Mouse (Mus musculus): ENCODE results near the gene Cdc25b. TPM values are rescaled to one million over a fixed set of nuclear protein-coding genes. Genes with fewer than 3 reads are reported as not detected.
"Not testable (repeated sequence)": the region's sequence is repeated elsewhere in the genome, so short reads cannot be mapped to it uniquely, and the experiment has no call there.

Cdc25b gene
- polyA plus RNA-seq, 1 experiment from 2014 or later = 116 TPM

DNA sequence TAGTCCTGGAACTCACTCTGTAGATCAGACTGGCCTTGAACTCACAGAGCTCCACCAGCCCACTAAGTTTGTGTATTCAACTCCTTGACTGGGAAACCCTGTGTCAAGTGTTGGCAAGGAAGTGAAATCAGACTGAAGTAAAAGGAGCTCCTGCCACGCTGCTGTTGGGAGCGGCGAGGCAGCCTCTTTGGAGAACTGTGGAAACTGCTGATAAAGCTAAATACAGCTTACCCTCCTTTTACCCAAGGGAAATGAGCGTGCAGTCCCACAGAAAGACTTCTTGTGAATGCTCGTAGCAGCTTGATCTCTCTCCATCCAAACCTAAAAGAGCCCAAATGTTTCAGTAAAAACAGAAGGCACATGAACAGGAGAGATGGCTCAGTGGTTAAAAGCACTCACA is 35.8 kb downstream of the Cdc25b start:
- 65% methylated on average over 5 of the region's 5 CpGs for WGBS
- 0 out of 2 replicates have a peak overlapping the region, but pooled peaks have one; percentile 29 for H3K27ac ChIP-seq

DNA sequence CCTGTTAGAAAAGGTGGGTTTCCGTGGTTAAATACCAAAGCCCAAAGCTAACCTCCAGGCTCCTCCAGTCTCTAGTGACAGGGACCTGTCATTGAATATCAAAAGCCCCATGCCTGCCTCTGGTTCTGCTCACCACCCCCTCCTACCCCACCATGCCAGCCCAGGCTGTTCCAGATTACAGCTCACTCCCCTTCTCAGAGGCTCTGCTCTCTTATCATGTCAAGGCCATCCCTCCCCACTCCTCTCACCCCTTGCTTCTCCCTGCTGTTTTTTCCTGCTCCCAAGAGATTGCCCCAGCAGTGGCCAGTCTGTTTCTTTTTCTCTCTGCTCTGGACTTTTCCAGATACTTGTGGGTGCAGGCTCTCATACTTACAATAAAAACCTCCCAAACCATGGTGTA is 36.8 kb downstream of the Cdc25b start:
- H3K4me3 ChIP-seq = no peak overlapping the region
- no peaks in the 10 kb centered on the region for H3K36me3 ChIP-seq
- WGBS = 74% methylated on average over 1 of the region's 1 CpGs
- H3K4me1 ChIP-seq (replicated peaks) = peaks cover 4% of the 10 kb centered on the region; the same call in 1 of the 2 replicates
- H3K9me3 ChIP-seq = no peaks in the 10 kb centered on the region
- no peak overlapping the region for H3K27ac ChIP-seq
- no peaks in the 10 kb centered on the region for H3K27me3 ChIP-seq (ENCODE audit: insufficient read depth, poor library complexity, severe bottlenecking)
- DNase-seq (ENCODE audit: low spot score) = no peak

More for the DNA sequence above, 35.8 kb downstream of the Cdc25b start:
- no peaks in the 10 kb centered on the region for H3K36me3 ChIP-seq
- no peak overlapping the region for H3K4me3 ChIP-seq
- H3K4me1 ChIP-seq (replicated peaks) = peaks cover 4% of the 10 kb centered on the region; the same call in 1 of the 2 replicates
- no peak for DNase-seq (ENCODE audit: low spot score)
- no peaks in the 10 kb centered on the region for H3K27me3 ChIP-seq (ENCODE audit: insufficient read depth, poor library complexity, severe bottlenecking)
- H3K9me3 ChIP-seq = no peaks in the 10 kb centered on the region

DNA sequence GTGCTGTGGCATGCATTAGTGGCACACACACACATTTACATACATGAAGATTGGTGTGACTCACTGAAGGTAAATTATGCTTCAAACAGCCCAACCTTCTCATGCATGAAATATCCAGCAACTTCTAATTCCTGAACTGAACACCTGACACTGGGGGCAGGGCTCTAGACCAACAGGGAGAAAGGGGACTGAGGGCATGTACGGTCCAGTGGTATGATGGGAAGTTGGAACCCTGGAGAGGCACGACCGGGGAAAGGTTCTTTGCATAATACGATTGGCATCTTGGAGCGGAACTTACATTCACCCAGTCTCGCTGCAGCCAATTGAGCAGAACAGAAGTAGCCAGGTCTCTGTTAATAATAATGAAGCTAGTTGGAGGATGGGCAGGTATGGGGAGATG is 38.4 kb downstream of the Cdc25b start:
- DNase-seq (ENCODE audit: low spot score) = no peak
- Histone ChIP-seq H3K4me1 (replicated peaks) (peaks cover 4% of the 10 kb centered on the region; the same call in 1 of the 2 replicates), H3K9me3 (no peaks in the 10 kb centered on the region), H3K4me3 (no peak overlapping the region), H3K36me3 (no peaks in the 10 kb centered on the region), H3K27me3 (ENCODE audit: insufficient read depth, poor library complexity, severe bottlenecking) (no peaks in the 10 kb centered on the region), H3K27ac (no peak overlapping the region)
- 85% methylated on average over 6 of the region's 6 CpGs for WGBS

DNA sequence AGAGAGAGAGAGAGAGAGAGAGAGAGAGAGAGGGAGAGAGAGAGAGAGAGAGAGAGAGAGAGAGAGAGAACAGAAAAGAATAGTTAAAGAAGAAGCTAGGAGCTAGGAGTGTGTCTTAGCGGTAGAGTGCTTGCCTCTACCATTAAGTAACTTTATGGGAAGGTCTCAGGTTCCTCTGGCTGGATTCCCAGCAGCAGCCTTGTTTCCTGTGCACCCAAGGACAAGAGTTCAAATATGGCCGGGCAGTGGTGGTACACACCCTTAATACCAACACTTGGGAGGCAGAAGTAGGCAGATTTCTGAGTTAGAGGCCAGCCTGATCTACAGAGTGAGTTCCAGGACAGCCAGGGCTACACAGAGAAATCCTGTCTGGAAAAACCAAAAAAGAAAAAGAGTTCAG is 39.9 kb downstream of the Cdc25b start:
- not testable (repeated sequence) for DNase-seq (ENCODE audit: low spot score); H3K4me3 ChIP-seq; H3K9me3 ChIP-seq; H3K27ac ChIP-seq; H3K4me1 ChIP-seq (replicated peaks); H3K27me3 ChIP-seq (ENCODE audit: insufficient read depth, poor library complexity, severe bottlenecking); H3K36me3 ChIP-seq
- WGBS = 89% methylated on average over 2 of the region's 2 CpGs

DNA sequence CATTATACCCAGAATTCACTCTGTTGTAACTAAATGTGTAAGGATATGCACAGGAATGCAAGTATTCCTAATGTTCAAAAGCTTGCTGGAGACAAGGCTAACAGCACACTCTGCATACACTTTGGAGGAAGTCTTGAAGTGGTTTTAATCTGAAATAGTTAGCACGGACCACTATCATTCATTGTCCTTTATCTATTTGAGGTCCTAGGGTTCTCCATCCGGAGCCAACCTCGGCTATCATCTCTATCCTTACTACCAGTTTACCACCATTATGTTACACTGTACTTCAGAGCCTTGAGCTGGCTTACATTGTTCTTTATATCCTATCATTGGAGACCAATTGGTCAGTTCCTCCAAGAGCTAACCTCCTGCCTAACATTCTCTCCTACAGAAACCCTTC is 40.5 kb downstream of the Cdc25b start:
- H3K9me3 ChIP-seq = no peaks in the 10 kb centered on the region
- no peak for DNase-seq (ENCODE audit: low spot score)
- 0 out of 2 replicates have a peak, but pooled peaks cover 4% of the 10 kb centered on the region for H3K4me1 ChIP-seq (replicated peaks)
- H3K27me3 ChIP-seq (ENCODE audit: insufficient read depth, poor library complexity, severe bottlenecking) = no peaks in the 10 kb centered on the region
- WGBS = 91% methylated on average over 3 of the region's 3 CpGs
- H3K36me3 ChIP-seq = no peaks in the 10 kb centered on the region
- H3K4me3 ChIP-seq = no peak overlapping the region
- no peak overlapping the region for H3K27ac ChIP-seq

DNA sequence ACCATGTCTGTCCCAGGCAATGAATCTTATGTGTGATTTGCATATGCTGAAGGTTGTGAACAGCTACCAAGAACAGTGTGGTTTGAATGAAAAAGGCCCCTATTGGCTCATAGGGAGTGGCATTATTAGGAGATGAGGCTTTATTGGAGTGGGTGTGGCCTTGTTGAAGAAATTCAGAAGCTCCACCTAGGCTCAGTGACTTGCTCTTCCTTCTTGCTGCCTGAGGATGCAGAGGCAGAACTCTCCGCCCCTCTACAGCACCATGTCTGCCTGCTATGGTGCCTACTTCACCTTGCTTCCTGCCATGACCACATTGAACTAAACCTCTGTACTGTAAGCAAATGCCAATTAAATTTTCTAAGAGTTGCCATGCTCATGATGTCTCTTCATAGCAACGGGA is 45.8 kb downstream of the Cdc25b start:
- H3K36me3 ChIP-seq = 0 out of 2 replicates have a peak, but pooled peaks cover 3% of the 10 kb centered on the region
- no peak for DNase-seq (ENCODE audit: low spot score)
- 80% methylated on average over 2 of the region's 2 CpGs for WGBS
- H3K4me1 ChIP-seq (replicated peaks) = peaks cover 36% of the 10 kb centered on the region
- no peak overlapping the region for H3K27ac ChIP-seq
- H3K27me3 ChIP-seq (ENCODE audit: insufficient read depth, poor library complexity, severe bottlenecking) = no peaks in the 10 kb centered on the region
- no peaks in the 10 kb centered on the region for H3K9me3 ChIP-seq
- no peak overlapping the region for H3K4me3 ChIP-seq

DNA sequence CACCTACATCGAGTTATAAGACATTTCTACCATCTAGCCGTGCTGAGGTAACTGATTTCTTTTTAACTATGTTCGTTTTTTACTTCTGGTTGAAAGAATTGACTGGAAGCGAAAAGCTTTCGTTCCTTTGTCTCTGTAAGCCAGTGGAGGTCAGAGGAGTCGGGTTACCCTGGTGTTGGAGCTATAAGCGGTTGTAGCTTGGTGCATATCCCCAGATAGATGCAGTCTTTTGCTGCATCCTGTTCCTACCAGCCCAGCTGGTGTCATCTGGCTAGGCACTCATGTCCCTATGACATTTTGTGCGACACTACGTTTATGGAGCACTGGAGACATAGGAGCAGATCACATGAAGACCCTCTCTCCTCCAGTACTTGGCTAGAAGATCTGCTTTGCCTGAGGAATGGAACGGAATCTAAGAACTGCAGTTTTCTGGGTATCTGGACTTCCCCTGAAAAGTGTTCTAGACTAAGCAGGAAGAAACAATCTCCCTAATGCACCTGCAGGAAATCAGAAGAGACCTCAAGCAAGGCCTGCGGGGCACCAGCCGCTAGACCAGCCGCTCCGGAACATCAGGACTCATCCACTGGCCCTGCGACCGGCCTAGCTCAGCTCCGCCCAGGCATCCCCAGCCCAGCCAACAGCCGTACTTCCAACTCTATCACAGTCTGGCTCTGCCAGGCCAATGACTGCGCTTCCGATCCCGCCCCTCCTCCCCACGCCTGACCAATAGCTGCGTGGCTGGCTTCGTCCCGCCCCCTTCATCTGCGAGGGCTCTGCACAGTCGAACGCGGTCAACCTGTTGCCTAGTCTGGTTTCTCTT is 46.8 kb downstream of the Cdc25b start, which contains the start of gene Mavs:
Gene Mavs, plus strand, starts transcription at position 757 of the 820 bp plus-strand sequence.
- H3K9me3 ChIP-seq = no peaks in the 10 kb centered on the region
- 0 out of 2 replicates have a peak, but pooled peaks cover 3% of the 10 kb centered on the region for H3K36me3 ChIP-seq
- peak within 1 kb of the TSS; percentile 89 for H3K27ac ChIP-seq
- WGBS = 10% methylated on average over 29 of the region's 29 CpGs
- H3K4me1 ChIP-seq (replicated peaks) = peaks cover 36% of the 10 kb centered on the region
- peak within 1 kb of the TSS; percentile 74 for H3K4me3 ChIP-seq
- H3K27me3 ChIP-seq (ENCODE audit: insufficient read depth, poor library complexity, severe bottlenecking) = no peaks in the 10 kb centered on the region
- peak; percentile 96 for DNase-seq (ENCODE audit: low spot score)

DNA sequence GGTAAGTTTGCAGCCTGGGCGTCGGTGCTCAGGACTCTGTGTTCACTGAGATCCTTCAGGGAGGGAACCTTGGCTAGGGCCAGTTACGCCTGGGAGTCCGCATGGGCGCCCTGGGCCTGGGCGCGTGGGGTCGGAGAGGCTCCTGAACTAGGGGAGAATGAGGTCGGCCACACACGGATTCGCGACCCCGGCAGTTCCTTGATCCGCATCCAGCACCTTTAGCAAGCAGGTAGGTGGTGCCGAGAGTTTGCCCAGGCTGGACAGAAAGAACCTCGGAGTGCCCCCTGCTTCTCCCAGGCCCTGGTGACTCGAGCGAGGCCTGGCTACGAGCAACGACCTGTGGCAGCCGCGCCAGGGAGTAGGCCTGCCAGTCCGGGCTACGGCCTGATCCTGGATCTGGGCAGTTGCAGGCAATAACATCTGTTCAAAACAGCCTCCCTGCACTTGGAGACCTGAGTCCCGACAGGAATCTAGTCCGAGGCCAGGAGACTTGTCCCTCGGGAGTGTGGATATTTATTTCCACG is 47.4 kb downstream of the Cdc25b start:
- DNase-seq (ENCODE audit: low spot score) = no peak
- Histone ChIP-seq H3K36me3 (peaks cover 10% of the 10 kb centered on the region), H3K9me3 (no peaks in the 10 kb centered on the region), H3K4me3 (peak overlapping the region; percentile 74), H3K27ac (peak overlapping the region; percentile 89), H3K27me3 (ENCODE audit: insufficient read depth, poor library complexity, severe bottlenecking) (no peaks in the 10 kb centered on the region), H3K4me1 (replicated peaks) (peaks cover 36% of the 10 kb centered on the region)
- WGBS = 16% methylated on average over 28 of the region's 28 CpGs

DNA sequence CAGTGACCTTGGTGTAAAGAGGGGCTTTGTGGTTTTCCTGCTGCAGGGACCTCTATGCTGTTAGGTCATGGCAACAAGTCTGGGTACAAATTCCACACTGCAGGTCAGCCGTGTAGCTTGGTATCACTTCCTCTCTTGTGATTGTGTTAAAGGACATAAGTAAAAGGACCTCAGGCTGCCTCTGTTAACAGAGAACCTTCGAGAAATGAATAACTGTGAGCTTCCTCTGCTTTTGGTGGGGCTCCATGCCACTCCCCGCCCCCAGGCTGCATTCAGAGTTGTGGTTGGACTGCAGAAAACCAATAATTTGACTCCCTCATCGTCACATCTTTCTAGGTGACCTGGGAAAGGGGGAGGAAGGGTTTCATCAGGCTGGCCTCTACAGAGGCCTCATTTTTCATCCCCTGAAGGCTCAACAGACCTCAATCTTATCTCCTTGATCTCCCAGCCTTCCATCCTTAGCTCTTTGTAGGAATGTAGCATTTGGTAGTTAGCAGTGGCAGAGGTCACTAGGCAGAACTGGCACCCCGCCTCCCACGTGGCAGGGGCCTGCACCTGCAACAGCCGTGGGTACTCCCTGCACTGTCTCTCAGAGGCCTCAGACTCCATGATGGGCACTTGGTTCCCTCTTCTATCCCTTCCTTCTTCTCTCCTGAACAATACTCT is 48.4 kb downstream of the Cdc25b start:
- peak overlapping the region; percentile 74 for H3K4me3 ChIP-seq
- H3K27ac ChIP-seq = no peak overlapping the region
- H3K27me3 ChIP-seq (ENCODE audit: insufficient read depth, poor library complexity, severe bottlenecking) = no peaks in the 10 kb centered on the region
- peaks cover 36% of the 10 kb centered on the region for H3K4me1 ChIP-seq (replicated peaks)
- H3K36me3 ChIP-seq = peaks cover 19% of the 10 kb centered on the region
- no peaks in the 10 kb centered on the region for H3K9me3 ChIP-seq
- DNase-seq (ENCODE audit: low spot score) = no peak
- 71% methylated on average over 7 of the region's 7 CpGs for WGBS

DNA sequence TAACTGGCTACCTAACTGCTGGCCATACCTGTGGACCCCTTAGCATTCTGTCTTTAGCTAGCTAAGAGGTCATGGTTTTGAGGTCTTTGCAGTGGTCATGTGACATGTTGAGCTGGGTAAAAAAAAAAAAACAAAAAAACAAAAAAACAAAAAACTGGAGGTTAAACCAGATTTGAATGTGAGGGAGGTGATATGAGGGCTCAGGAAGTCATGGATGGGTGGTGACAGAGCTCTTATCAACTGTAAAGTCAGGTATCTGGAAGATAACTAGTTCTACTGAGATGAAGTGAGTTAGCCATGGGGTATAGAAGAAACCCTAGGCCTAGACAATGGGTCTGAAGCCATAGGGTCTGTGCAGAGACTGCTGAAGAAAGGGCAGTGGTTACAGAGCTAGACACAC is 55.4 kb downstream of the Cdc25b start:
- Histone ChIP-seq H3K4me1 (replicated peaks) (no peaks in the 10 kb centered on the region), H3K27ac (no peak overlapping the region), H3K36me3 (peaks cover 89% of the 10 kb centered on the region), H3K4me3 (no peak overlapping the region), H3K9me3 (no peaks in the 10 kb centered on the region), H3K27me3 (ENCODE audit: insufficient read depth, poor library complexity, severe bottlenecking) (no peaks in the 10 kb centered on the region)
- DNase-seq (ENCODE audit: low spot score) = no peak

DNA sequence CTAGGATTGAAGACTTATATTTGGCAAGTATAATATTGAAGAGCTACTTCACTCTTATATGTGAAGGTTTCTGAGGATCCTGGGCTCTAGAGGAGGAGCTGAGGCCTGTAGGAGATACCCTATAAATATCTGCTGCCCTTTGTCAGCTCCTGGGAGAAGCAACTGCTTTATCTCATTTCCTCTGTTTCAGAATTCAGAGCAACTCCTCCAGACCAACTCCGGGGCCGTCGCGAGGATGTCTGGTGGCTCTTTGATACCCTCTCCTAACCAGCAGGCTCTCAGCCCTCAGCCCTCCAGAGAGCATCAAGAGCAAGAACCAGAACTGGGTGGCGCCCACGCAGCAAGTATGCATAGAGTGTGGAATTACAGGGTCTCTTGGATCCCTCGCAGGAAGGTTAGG is 56.2 kb downstream of the Cdc25b start:
- peaks cover 93% of the 10 kb centered on the region for H3K36me3 ChIP-seq
- no peaks in the 10 kb centered on the region for H3K4me1 ChIP-seq (replicated peaks)
- no peak overlapping the region for H3K27ac ChIP-seq
- H3K27me3 ChIP-seq (ENCODE audit: insufficient read depth, poor library complexity, severe bottlenecking) = no peaks in the 10 kb centered on the region
- no peak for DNase-seq (ENCODE audit: low spot score)
- H3K9me3 ChIP-seq = no peaks in the 10 kb centered on the region
- WGBS = 84% methylated on average over 7 of the region's 7 CpGs
- no peak overlapping the region for H3K4me3 ChIP-seq

Data from hindbrain, embryonic 10.5 days (tissue).